Mouse (Mus musculus) heart, embryonic 14.5 days (tissue): ENCODE results near the gene Klkb1. TPM values are rescaled to one million over a fixed set of nuclear protein-coding genes. Genes with fewer than 3 reads are reported as not detected.

Experiments
- ATAC-seq: fragments of 200-750 bp; cut with Nextera tagmentation; 2 replicates; pipeline ENCODE4 v1.8.0; 2017; ENCODE audit warnings: low read depth, moderate TSS enrichment; ENCODE audit not compliant: insufficient number of reproducible peaks, insufficient read depth, low FRiP score
- H3K27ac ChIP-seq, 2 experiments: fragments of 200-500 bp in 1 of 2; fragments of 300-500 bp in 1 of 2; sonication (generic) in 1 of 2; replicated peaks in 1 of 2; 2 replicates each; pipeline ENCODE4 v1.5.1; 2012 to 2014; ENCODE audit warnings: low read depth in 2 of 2, low read length in 2 of 2, control low read depth in 1 of 2, mild to moderate bottlenecking in 1 of 2, mixed read lengths in 1 of 2; ENCODE audit not compliant: control insufficient read depth in 1 of 2, insufficient read depth in 1 of 2
- H3K27me3 ChIP-seq: fragments of 300-500 bp; sonication (generic); 2 replicates; pipeline ENCODE4 v1.6.1; 2014; ENCODE audit warnings: mild to moderate bottlenecking, low read length, control low read depth; ENCODE audit not compliant: control insufficient read depth, insufficient read depth
- H3K36me3 ChIP-seq: fragments of 300-500 bp; sonication (generic); 2 replicates; pipeline ENCODE4 v1.6.1; 2014; ENCODE audit warnings: mild to moderate bottlenecking, control low read depth, low read length, mixed read lengths; ENCODE audit not compliant: control insufficient read depth, insufficient read depth
- H3K4me1 ChIP-seq, 2 experiments: fragments of 200-500 bp in 1 of 2; fragments of 300-500 bp in 1 of 2; sonication (generic) in 1 of 2; 2 replicates each; pipeline ENCODE4 v1.6.1; 2012 to 2014; ENCODE audit warnings: low read length in 2 of 2, control low read depth in 1 of 2, mixed read lengths in 1 of 2; ENCODE audit not compliant: control insufficient read depth in 2 of 2, insufficient read depth in 2 of 2
- H3K4me2 ChIP-seq: fragments of 300-500 bp; sonication (generic); 2 replicates; pipeline ENCODE4 v1.6.1; 2014; ENCODE audit warnings: mild to moderate bottlenecking, low read length
- H3K4me3 ChIP-seq, 2 experiments: fragments of 200-500 bp in 1 of 2; fragments of 300-500 bp in 1 of 2; sonication (generic) in 1 of 2; 2 replicates each; pipeline ENCODE4 v1.5.1; 2012 to 2014; ENCODE audit warnings: low read length in 2 of 2, mild to moderate bottlenecking in 2 of 2, control low read depth in 1 of 2, low read depth in 1 of 2, moderate library complexity in 1 of 2; ENCODE audit not compliant: control insufficient read depth in 1 of 2, insufficient read depth in 1 of 2
- H3K9ac ChIP-seq: fragments of 300-500 bp; sonication (generic); 2 replicates; pipeline ENCODE4 v1.6.1; 2014; ENCODE audit warnings: mild to moderate bottlenecking, low read length
- H3K9me3 ChIP-seq: fragments of 300-500 bp; sonication (generic); 2 replicates; pipeline ENCODE4 v1.6.1; 2016; ENCODE audit warnings: low read length, control low read depth; ENCODE audit not compliant: control insufficient read depth
- WGBS: fragments of 180-500 bp; shearing (Covaris S2); extraction: QIAGEN DNeasy Blood & Tissue Kit; methylation state at CpG from one replicate; pipeline ENCODE4 v1.1.7; 2014; 5-methylcytosine and 5-hydroxymethylcytosine counted together
- polyA plus RNA-seq: library from polyadenylated mRNA; unstranded; fragments of >200 nt; fragmentation: Nextera tagmentation; extraction: Ambion mirVana; gene quantifications from 2 replicates; pipeline ENCODE4 v1.2.1, GENCODE M21; 2014

Gene Klkb1
- polyA plus RNA-seq, 1 experiment from 2014 or later, result not detected

GRCm38 (mm10) chr8:45254194-45254842 lies 40.3 kb downstream of the Klkb1 start:
- Histone ChIP-seq H3K27ac (no peak overlapping the region), H3K27me3 (no peaks in the 10 kb centered on the region), H3K9ac (no peak overlapping the region), H3K36me3 (no peaks in the 10 kb centered on the region), H3K4me1 (no peaks in the 10 kb centered on the region), H3K9me3 (no peaks in the 10 kb centered on the region), H3K4me2 (no peak overlapping the region), H3K4me3 (no peak overlapping the region)
- no peak for ATAC-seq
- 68% methylated on average over 8 of the region's 8 CpGs for WGBS

- no peak for ATAC-seq
- Histone ChIP-seq H3K4me3 (no peak overlapping the region), H3K4me1 (no peaks in the 10 kb centered on the region), H3K27me3 (no peaks in the 10 kb centered on the region), H3K4me2 (no peak overlapping the region), H3K36me3 (no peaks in the 10 kb centered on the region), H3K9ac (no peak overlapping the region), H3K27ac (no peak overlapping the region), H3K9me3 (no peaks in the 10 kb centered on the region)
- 89% methylated on average over 1 of the region's 1 CpGs for WGBS
Measured at GRCm38 (mm10) chr8:45253586-45253985, 41.1 kb downstream of the Klkb1 start.

GRCm38 (mm10) chr8:45253111-45253510 lies 41.5 kb downstream of the Klkb1 start:
- ATAC-seq, result no peak
- 45% methylated on average over 2 of the region's 2 CpGs for WGBS
- no peaks in the 10 kb centered on the region for H3K4me1 ChIP-seq
- H3K27me3 ChIP-seq, result no peaks in the 10 kb centered on the region
- no peaks in the 10 kb centered on the region for H3K9me3 ChIP-seq
- no peak overlapping the region for H3K4me3 ChIP-seq
- no peaks in the 10 kb centered on the region for H3K36me3 ChIP-seq
- H3K4me2 ChIP-seq, result no peak overlapping the region
- H3K27ac ChIP-seq, result no peak overlapping the region
- H3K9ac ChIP-seq, result no peak overlapping the region

- WGBS, result 58% methylated on average over 7 of the region's 7 CpGs
- H3K4me2 ChIP-seq, result no peak overlapping the region
- no peaks in the 10 kb centered on the region for H3K27me3 ChIP-seq
- H3K9ac ChIP-seq, result no peak overlapping the region
- H3K36me3 ChIP-seq, result no peaks in the 10 kb centered on the region
- H3K9me3 ChIP-seq, result no peaks in the 10 kb centered on the region
- no peak for ATAC-seq
- H3K4me1 ChIP-seq, result no peaks in the 10 kb centered on the region
- H3K4me3 ChIP-seq, result no peak overlapping the region
- H3K27ac ChIP-seq, result no peak overlapping the region
Measured at GRCm38 (mm10) chr8:45246307-45246706, 48.4 kb downstream of the Klkb1 start.

GRCm38 (mm10) chr8:45239363-45239762 lies 55.3 kb downstream of the Klkb1 start:
- Histone ChIP-seq H3K27me3 (no peaks in the 10 kb centered on the region), H3K9ac (no peak overlapping the region), H3K27ac (no peak overlapping the region), H3K9me3 (no peaks in the 10 kb centered on the region), H3K4me2 (no peak overlapping the region), H3K4me3 (no peak overlapping the region), H3K36me3 (no peaks in the 10 kb centered on the region), H3K4me1 (peaks cover 0 to 3% of the 10 kb centered on the region in 2 experiments; a peak in 1 of 4 replicates)
- WGBS, result 81% methylated on average over 8 of the region's 8 CpGs
- no peak for ATAC-seq

GRCm38 (mm10) chr8:45238282-45238681 lies 56.4 kb downstream of the Klkb1 start:
- no peak for ATAC-seq
- 20% methylated on average over 3 of the region's 3 CpGs for WGBS
- Histone ChIP-seq H3K9ac (no peak overlapping the region), H3K27ac (no peak overlapping the region), H3K4me2 (no peak overlapping the region), H3K9me3 (no peaks in the 10 kb centered on the region), H3K4me3 (no peak overlapping the region), H3K27me3 (no peaks in the 10 kb centered on the region), H3K4me1 (peaks cover 0 to 3% of the 10 kb centered on the region in 2 experiments; a peak in 1 of 4 replicates), H3K36me3 (no peaks in the 10 kb centered on the region)

- Histone ChIP-seq H3K27me3 (no peaks in the 10 kb centered on the region), H3K27ac (no peak overlapping the region), H3K36me3 (no peaks in the 10 kb centered on the region), H3K4me2 (peak overlapping the region; percentile 38), H3K4me1 (peaks cover 0 to 3% of the 10 kb centered on the region in 2 experiments; a peak in 1 of 4 replicates), H3K9ac (no peak overlapping the region), H3K4me3 (no peak overlapping the region), H3K9me3 (no peaks in the 10 kb centered on the region)
- 30% methylated on average over 14 of the region's 14 CpGs for WGBS
- ATAC-seq, result no peak
Measured at GRCm38 (mm10) chr8:45236164-45236912, 58.3 kb downstream of the Klkb1 start.
